Mouse (Mus musculus): Measurements from ENCODE around the gene Cmtm3. TPM values are rescaled to one million over a fixed set of nuclear protein-coding genes. Genes with fewer than 3 reads are reported as not detected.

Cmtm3 gene
- total RNA-seq, 1 experiment from 2014 or later, result 61.1 TPM

DNA sequence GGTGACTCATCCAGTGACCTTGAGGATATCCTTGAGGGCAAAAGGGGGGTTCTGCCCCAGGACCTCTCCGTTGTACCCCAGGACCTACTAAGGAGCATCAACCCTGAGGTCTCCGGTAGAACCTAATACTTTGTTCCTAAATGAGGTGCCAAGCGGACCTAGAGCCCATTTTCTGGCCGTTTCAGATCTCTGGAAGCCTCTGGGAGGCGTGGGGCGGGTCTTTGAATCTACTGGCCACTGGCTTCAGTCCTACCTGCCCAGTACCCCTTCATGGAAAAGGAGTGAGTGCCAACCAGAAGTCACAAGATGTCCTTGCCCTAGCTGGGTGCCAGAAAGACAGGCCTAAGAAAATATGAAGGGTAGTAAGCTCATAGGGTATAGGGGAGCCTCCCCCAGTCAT lies 2.5 kb downstream of the Cmtm3 start:
- DNase-seq, result no peak

DNA sequence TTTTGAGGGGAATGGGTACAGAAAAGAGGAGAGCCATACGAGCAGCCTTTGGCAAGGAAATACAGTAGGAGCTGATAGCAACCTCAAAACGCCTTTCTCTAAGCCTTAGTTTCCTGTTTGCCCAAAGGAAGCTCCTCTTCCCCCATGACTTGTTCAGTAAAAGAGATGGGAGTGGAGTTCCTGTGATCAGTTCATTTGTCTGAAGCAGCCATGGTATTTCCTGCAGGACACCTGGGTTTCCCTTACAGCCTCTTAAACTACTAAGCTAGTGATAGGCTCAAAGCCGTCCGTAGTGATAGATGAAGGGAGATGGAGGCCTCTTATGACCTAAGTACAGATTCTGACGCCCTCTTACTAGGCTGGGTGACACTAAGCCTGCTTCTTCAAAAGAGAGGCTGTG lies 3.2 kb downstream of the Cmtm3 start:
- no peak for DNase-seq

DNA sequence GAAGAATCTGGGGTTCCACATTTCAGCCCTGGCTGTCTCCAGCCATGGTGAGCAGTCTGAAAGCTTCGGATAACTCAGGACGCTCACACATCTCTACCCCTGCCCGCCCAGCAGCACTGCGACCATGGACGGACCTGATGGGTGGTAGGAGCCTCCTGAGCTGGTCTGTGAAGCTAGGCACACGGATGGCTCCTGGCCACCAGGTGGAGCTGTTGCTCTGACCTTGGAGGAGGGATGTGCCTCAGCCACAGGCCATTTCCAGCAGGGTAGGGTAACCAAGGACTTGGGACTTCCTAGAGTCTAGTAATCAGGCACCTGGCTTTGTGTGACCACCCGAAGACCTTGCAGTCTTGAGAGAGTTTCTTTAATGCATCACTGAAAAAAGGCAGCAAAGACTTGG lies 4.7 kb downstream of the Cmtm3 start:
- peak; percentile 94 for DNase-seq

DNA sequence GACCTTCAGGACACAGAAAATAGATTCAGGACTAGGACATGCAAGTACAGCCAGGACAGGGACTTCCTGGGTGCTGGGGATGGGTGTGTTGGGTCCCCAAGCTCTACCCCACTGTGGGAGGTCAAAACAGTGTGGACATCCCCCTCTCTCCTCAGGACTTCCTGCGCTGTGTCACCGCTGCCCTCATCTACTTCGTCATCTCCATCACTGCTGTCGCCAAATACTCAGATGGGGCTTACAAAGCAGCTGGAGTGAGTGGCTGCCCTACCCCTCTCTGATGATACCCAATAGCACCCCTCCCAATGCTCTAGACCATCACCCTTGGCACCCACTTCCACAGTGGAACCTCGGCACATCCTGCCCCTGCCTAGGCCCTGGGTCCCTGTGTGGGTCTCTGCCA lies 5.4 kb downstream of the Cmtm3 start:
- no peak for DNase-seq

DNA sequence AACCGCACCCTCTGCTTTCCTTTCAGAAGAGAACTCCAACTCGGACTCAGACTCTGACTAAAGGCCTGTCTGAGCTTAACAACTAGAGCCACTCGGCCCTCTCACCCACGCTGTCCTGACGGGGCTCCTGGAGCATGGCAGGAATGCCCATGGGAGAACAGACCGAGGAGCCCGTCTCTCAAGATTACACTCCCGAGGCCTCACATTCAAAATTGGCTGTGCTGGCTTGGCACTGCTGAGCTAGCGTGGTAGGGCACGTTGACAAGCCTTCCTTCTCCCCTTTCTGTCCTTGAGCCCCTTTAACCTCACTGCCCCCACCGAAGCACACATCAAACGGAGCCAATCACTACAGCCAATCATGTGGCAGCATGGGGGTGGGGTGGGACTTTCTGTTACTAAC lies 7.5 kb downstream of the Cmtm3 start:
- DNase-seq, result peak; percentile 61

DNA sequence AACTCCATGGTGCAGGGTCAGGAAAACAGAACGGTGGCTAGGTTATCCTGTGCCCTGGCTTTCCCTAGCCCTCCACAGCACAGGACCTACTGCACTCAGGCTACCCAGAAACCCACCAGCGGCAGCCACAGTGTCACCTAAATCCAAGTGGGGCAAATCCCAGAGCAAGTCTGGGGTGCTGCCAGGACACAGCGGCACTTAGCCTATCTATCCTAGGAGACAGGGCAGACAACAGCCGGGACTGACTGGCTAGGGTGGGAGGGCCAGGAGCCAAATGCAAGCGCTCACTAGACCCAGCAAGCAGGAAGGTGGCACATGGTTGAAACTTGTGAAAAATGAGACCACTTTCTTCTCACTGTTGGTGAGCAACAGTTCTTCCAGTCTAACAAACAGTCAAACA lies 9.8 kb downstream of the Cmtm3 start:
- no peak for DNase-seq

DNA sequence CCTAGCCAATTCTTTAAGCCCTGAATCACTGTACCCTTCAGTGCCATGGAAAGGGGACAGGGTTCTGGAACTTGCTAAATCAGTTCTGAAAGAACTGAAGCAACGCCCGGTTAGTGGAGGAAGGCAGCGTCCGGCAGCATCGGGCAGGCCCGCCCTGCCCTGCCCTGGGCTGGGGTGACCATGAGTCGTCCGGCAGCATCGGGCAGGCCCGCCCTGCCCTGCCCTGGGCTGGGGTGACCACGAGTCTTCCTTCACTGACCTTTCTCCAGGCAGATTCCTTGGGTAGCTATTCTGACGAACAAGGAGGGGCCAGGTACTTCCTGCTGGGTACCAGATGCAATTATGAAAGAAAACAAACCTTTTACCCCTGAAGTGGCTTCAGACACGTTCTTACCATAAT lies 10.8 kb downstream of the Cmtm3 start:
- DNase-seq, result no peak

DNA sequence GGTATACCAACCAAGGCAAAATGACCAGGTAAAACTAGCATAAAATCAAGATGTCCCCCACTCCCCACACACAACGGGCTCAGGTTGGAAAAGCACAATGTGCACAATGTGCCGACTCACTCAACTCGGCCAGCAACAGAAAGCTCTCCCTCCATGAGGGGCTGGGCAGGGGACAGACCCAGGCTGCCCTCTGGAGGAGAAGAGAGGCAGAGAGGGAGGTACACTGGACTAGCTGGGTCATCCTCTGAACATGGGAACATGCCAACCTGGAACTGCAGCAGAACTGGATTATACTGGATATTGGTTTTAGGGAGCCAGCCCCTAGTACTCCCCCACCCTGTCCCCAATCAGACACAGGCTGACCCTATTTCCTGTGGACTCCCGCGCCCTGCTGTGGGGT lies 14.0 kb downstream of the Cmtm3 start:
- no peak for DNase-seq

DNA sequence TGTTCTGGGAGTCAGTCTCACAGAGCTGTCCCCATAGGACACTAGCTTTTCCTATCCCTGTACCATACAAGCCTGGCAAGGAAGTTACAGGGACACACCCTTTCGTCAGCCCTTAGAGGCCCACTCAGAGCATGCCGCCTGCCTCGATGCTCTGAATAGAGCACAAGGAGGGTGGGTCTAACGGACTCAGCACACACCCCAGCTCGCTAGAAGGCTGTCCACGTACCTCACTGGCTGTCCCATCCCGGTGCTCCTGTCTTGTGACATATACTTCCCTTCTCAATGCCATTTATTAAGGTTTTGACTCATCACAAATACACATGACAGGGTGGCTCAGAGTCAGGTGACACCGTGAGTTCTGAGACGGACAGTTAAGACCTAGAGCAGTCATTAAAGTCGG lies 15.3 kb downstream of the Cmtm3 start:
- DNase-seq, result no peak

DNA sequence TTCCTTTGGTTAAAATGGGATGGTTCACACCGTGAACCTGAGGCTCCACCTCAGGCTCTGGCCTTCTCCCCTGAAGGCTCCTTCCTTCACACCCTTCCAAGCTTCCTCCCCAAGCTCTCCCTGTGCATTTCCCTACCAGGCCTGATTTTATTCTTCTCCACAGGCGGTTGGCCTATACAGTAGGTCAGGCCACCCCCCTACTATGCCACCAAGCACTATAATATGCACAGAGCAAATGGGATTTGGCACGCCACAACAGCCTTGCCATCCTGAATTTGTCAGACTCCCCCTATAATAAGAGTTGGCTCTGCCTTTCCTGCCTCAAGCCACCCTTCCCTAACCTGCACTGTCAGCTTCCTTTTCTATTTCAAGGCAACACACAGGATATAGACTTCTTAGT lies 19.4 kb downstream of the Cmtm3 start:
- DNase-seq, result no peak

DNA sequence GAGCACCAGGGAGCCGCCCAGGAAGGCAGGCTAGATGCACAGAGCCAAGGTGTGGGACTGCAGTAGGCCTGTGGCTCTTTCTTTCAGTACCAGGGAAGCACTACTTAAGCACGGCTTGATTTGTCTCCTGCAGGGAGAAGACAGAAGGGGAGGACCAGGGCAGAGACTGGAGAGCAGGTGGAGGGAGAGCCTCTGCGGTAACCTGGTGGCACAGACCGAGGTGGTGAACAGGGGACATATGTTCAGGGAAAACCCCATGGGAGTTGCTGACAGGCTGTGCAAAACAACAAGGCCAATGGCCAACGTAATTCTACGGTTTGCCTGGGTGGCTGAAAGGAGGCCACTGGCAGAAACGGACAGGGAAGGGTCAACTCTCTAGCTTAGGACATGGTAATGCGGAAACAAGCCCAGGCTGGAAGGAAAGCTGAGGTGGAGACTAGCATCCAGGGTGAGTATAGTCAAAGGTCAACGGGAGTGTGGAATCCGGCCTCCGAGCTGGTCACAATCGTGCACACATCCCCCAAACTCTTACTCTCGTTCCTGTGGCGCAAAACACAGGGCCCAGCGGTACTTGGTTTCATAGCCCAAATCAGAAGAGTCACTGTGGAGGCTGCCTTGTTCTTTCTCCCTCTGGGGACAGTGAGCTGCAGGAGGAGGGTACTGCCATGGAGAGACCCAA lies 20.7 kb downstream of the Cmtm3 start:
- peak; percentile 21 for DNase-seq

DNA sequence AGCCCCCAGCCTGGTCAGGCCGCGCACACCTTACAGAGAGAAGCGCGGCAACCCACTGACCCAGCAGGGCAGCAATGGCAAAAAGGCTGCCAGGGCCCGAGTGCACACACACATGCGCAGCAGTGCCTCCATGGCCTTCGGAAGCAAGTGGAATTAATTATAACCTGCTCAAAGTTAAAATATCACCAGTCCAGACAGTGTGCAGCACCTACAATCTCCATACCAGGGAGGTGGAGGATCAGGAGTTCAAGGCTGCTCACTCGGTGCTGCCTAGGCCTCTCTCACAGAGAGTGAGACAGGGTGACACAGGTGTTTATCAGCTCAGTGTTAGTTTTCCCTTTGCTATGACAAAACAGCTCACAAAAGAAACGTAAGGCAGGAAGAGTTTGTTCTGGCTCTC lies 26.5 kb downstream of the Cmtm3 start:
- no peak for DNase-seq

DNA sequence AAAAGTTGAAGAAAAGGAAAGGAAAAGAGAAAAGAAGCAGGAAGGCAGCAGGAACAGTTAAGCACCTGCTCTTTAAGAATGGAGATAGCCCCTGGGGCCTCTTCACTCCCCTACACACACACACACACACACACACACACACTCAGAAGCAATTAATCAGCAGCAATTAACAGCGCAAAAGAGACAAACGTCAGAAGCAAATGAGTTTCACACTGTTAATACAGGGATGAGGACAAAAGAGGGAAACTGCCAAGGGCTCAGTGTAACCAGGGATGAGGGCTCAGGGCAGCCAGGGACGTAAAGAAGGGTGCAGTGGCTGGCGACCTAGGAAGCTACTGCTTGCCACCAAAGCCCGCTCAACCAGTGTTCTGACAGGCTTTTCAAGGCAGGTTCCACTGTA lies 28.2 kb downstream of the Cmtm3 start:
- DNase-seq, result no peak

DNA sequence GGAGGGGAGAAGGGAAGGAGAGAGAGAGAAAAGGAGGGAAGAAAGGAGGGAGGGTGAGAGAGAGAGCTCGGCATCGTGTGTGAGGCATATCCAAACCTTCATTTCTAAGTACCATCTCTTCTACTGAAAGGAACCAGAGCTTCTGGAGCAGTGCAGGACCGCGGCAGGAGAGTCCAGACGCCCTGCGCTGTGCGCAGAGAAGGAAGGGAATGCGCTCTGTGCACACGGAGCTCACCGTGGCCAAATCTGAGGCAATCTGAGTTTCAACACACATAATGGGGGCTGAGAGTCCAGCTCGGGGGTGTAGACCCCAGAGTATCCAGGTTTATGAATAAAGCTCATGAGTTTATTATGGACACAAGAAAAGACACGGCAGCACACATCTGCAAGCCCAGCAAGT lies 30.4 kb downstream of the Cmtm3 start:
- no peak for DNase-seq

DNA sequence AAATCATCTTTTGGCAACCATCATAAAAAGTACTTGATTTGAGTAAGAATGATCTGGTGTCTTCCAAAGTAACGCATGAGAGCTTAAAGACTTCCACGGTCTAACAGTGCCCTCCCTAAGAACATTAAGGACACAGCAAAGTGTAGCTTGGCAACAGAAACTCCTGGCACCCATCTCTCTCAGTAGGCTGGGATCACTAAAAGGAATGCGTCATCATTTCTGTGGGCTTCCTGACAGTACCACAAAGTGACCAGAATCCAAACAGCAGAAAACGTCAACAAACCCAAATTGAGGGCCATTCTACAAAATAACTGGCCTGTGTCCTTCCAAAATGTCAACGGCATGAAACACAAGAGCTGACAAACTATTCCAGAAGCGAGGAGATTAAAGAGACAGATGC lies 30.9 kb downstream of the Cmtm3 start:
- DNase-seq, result no peak

DNA sequence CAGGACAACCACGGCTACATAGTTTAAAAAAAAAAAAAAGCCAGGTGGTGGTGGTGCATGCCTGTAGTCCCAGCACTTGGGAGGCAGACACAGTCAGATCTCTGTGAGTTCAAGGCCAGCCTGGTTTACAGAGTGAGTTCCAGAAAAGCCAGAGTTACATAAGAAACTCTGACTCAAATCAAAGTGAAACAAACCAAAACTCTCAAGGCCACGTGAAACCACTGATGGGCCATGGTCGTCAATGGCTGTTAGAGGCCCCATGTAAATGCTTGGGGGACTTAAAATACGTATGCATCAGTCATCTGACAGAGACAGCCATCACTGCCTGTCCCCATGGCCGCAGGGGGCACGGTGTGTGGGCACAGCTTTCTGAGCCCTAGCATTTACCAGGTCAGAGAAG lies 31.9 kb downstream of the Cmtm3 start:
- no peak for DNase-seq

DNA sequence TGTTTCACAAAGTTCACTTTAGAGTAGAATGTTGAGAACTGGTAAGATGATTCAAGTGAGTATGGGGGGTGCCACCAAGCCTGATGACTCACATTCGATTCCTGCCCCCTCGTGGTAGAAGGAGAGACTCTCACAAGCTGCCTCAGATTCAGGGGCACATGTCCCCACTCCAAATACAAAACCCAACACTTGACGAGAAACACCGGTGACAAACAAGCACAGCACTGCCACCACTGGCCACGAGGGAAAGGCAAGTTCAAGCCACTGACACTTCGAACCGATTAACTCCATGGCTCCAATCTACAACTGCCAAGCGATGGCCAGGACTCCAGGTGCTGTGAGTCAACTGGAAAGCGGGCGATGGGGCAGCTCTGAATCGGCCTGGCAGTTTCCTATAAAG lies 34.6 kb downstream of the Cmtm3 start:
- peak; percentile 23 for DNase-seq

DNA sequence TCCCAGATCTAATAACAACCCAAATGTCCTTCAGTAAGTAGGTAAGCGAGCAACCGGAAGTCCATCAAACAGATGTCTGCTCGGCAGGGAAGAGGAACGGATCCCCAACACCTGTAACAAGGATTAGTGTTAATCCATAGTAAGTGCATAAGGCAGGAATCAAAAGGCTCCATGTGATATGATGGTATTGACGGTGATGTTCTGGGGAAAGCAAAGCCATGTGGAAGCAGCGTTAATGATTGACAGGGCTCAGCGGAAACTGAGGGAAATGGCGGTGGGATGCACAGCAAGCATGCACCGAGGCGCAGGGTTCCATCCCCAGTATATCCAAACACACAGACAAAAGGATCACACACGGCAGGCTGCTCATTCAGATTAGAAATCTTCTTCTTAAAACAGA lies 35.1 kb downstream of the Cmtm3 start:
- no peak for DNase-seq

DNA sequence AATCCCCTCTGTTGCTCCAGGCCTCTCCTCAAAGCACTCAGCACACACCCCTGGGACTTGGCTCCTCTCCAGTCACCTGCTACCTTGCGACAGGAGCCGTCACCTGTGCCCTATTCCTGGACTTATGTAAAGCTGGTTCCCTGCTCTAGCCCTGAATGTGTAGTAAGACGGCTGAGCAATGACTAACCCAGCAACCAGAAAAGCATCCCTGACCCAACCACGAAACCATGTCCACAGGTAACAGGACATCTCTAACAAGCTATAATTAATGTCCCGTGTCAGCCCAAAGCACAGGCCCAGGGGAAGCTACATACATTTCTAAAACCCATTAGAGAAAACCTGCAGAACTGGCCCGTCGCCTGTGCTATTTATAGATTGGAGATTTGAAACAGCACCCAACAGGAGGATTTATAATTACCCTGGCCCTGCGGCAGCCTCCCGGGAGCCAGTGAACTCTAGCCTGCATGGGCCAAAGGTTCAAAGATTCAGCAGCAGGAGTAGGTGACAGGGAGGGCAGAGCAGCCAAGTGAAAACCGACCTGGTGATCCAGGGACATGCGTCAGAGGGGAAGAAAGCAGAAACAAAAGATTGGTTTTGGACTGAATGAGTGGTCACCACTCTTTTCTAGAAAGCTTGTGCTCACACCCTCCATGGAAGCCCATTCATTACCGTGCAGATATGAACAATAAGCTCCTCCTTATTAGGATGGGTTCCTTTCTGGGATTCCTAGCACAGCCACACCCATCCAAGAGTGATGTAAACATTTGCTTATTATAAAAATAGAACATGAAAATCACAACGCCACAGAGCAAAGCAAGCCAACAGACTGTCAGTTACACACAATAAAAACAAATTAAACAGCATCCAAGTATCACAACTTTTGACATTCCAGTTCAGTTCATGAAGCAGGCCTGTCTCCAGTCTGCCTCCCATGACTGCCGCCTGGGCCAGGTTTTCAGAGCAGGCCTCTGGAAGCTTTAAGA lies 35.9 kb downstream of the Cmtm3 start:
- peak; percentile 62 for DNase-seq

DNA sequence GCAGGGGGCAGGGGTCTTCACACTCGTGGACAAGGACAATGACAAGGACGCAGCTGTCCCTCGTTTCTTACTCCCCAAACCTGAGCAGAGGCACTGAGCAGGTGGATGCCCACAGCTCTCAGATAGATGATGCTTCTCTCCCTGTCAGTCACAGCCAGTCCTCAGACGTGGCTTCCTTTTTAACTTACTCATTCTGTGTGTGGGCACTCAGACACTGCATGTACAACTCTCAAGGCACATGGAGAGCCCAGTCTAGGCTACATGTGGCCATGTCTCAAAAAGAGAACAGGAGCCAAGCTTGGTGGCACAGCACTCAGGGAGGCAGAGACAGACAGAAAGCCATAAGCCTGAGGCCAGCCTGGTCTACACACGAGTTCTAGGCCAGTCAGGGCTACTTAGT lies 36.7 kb downstream of the Cmtm3 start:
- no peak for DNase-seq

DNA sequence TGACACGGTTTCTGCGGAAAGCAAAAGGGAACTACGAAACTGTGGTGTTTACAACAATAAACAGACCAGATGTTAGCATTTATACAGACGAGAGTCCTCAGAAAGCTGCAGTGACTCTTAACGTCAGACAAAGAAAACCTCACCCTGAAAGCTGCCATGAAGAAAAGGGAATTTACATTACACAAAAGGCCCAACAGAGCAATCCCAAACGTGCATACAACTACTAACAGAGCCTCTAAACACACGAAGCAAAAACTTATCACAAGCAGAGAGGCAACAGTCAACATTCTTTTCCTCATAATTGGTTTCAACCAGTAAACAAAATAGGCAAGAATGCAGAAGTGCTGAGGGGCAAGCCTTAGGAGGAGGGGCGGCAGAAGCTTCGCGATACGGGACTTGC lies 37.5 kb downstream of the Cmtm3 start:
- no peak for DNase-seq

DNA sequence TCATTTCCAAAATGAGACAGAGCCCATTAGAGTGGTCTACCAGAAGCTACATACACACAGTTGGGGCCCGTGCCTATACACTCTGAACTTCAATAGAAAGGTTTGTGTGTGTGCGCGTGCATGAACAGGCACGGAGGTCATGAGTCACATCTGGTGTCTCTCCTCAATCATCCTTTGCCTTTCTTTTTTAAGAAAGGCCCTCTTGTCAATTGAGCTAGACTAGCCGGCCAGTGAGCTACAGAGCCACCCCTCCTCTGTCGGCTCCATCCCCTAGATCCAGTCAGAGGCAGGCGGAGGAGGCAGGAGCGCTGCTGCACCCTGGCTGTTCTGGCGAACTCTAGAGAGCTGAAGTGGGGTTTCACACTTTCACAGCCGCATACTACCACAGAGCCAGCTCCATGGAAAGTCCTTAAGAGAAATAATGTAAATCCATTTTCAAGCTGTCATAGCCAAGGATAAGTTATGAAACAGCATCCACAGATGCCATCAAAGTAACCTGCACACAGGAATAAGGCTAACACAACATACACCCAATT lies 40.2 kb downstream of the Cmtm3 start:
- DNase-seq, result no peak

DNA sequence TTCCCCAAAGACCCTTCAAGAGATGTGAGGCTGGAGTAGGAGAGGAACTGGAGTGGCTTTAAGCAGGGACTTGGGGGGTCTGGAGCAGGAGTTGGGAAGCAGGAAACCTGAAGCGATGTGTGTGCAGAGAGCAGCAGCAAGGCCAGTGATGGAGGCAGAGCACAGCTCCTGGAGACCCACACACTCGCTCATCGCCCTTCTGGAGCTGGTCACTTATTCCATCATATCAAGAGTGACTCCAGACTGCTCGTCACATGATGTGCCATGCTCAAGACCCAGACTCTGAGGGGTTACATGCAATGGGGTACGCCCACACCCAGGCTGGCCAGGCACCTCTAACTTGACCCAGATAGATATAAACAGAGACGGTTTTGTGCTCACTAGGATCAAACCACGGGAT lies 41.1 kb downstream of the Cmtm3 start:
- no peak for DNase-seq

Measured in adrenal gland, postnatal 14 days (tissue).